Mouse (Mus musculus) CH12.LX (cell line): ENCODE measurements around the gene Pigyl. TPM values are rescaled to one million over a fixed set of nuclear protein-coding genes. Genes with fewer than 3 reads are reported as not detected.

Experiments used
- DNase-seq: peaks from one replicate; pipeline ENCODE4 v3.0.0-alpha.2; 2013; ENCODE audit errors: extremely low read depth
- H3K27ac ChIP-seq: 2 replicates; pipeline ENCODE4 v1.5.1; 2012; ENCODE audit warnings: low read depth, mild to moderate bottlenecking, control low read depth, moderate library complexity; ENCODE audit not compliant: insufficient read depth
- H3K27me3 ChIP-seq: replicated peaks from 2 replicates; pipeline ENCODE3; 2012; ENCODE audit warnings: inconsistent platforms
- H3K36me3 ChIP-seq, 2 experiments: replicated peaks in 1 of 2; 2 replicates each; pipeline versions ENCODE3 to v1.6.1; 2012; ENCODE audit warnings: inconsistent platforms in 1 of 2, low read length in 1 of 2, mild to moderate bottlenecking in 1 of 2, mixed read lengths in 1 of 2, moderate library complexity in 1 of 2; ENCODE audit not compliant: control insufficient read depth in 1 of 2, insufficient read depth in 1 of 2
- H3K4me1 ChIP-seq, 2 experiments: 2 replicates each; pipeline ENCODE4 v1.6.1; 2012; ENCODE audit warnings: inconsistent platforms in 1 of 2, moderate library complexity in 1 of 2; ENCODE audit not compliant: insufficient read depth in 2 of 2, control insufficient read depth in 1 of 2
- H3K4me2 ChIP-seq: 2 replicates; pipeline ENCODE4 v1.6.1; 2012; ENCODE audit warnings: low read depth, mild to moderate bottlenecking, control low read depth; ENCODE audit not compliant: poor library complexity, insufficient read depth, severe bottlenecking
- H3K4me3 ChIP-seq, 3 experiments: fragments of 150-350 bp in 1 of 3; sonication (generic) in 1 of 3; replicated peaks in 1 of 3; 2 replicates each; pipeline versions ENCODE3 to v1.5.1; 2011 to 2012; ENCODE audit warnings: low read depth in 2 of 3, low read length in 2 of 3, mild to moderate bottlenecking in 2 of 3, moderate library complexity in 2 of 3, control low read depth in 1 of 3, improper control_type of control experiment in 1 of 3, inconsistent platforms in 1 of 3, mixed read lengths in 1 of 3; ENCODE audit not compliant: poor library complexity in 1 of 3
- H3K79me2 ChIP-seq: replicated peaks from 2 replicates; pipeline ENCODE4 v1.6.1; 2012; ENCODE audit warnings: mild to moderate bottlenecking, moderate library complexity; ENCODE audit not compliant: control insufficient read depth, poor library complexity, insufficient read depth, severe bottlenecking; ENCODE audit errors: extremely low read depth
- H3K9ac ChIP-seq: 2 replicates; pipeline ENCODE4 v1.6.1; 2012; ENCODE audit warnings: low read depth, mild to moderate bottlenecking, control low read depth, moderate library complexity; ENCODE audit not compliant: insufficient read depth
- H3K9me3 ChIP-seq: replicated peaks from 2 replicates; pipeline ENCODE3; 2012; ENCODE audit warnings: low read length, inconsistent platforms, mixed read lengths
- BHLHE40 ChIP-seq: IDR thresholded peaks from 2 replicates; pipeline ENCODE4 v1.6.1; 2011; ENCODE audit warnings: mild to moderate bottlenecking, low read depth, low read length, improper control_type of control experiment
- CHD1 ChIP-seq: IDR thresholded peaks from 2 replicates; pipeline ENCODE4 v1.6.1; 2012; ENCODE audit warnings: low read depth, low read length, improper control_type of control experiment, inconsistent platforms
- CHD2 ChIP-seq: IDR thresholded peaks from 2 replicates; pipeline ENCODE4 v1.6.1; 2011; ENCODE audit warnings: low read length, improper control_type of control experiment
- E2F4 ChIP-seq: IDR thresholded peaks from 2 replicates; pipeline ENCODE4 v1.6.1; 2011; ENCODE audit warnings: low read depth, low read length, improper control_type of control experiment; ENCODE audit not compliant: insufficient replicate concordance
- ETS1 ChIP-seq: conservative IDR thresholded peaks from 2 replicates; pipeline ENCODE4 v1.6.1; 2012; ENCODE audit warnings: low read depth, mild to moderate bottlenecking, inconsistent platforms, low read length, improper control_type of control experiment, moderate library complexity
- GABPA ChIP-seq: IDR thresholded peaks from 2 replicates; pipeline ENCODE4 v1.6.1; 2012; ENCODE audit warnings: low read depth, low read length, improper control_type of control experiment, inconsistent platforms; ENCODE audit not compliant: insufficient replicate concordance
- HCFC1 ChIP-seq: IDR thresholded peaks from 2 replicates; pipeline ENCODE4 v1.6.1; 2012; ENCODE audit warnings: low read depth, mild to moderate bottlenecking, inconsistent platforms, low read length, improper control_type of control experiment
- IRF4 ChIP-seq: IDR thresholded peaks from 2 replicates; pipeline ENCODE4 v1.6.1; 2014; ENCODE audit warnings: low read depth, mild to moderate bottlenecking, inconsistent platforms, low read length, improper control_type of control experiment
- JUN ChIP-seq: IDR thresholded peaks from 2 replicates; pipeline ENCODE4 v1.6.1; 2011; ENCODE audit warnings: low read depth, mild to moderate bottlenecking, low read length, improper control_type of control experiment, moderate library complexity; ENCODE audit not compliant: insufficient read depth
- JUND ChIP-seq: conservative IDR thresholded peaks from 2 replicates; pipeline ENCODE4 v1.6.1; 2011; ENCODE audit warnings: low read depth, low read length, improper control_type of control experiment
- MAX ChIP-seq: IDR thresholded peaks from 2 replicates; pipeline ENCODE4 v1.6.1; 2011; ENCODE audit warnings: low read length, improper control_type of control experiment
- MAZ ChIP-seq: IDR thresholded peaks from 2 replicates; pipeline ENCODE4 v1.6.1; 2012; ENCODE audit warnings: low read depth, mild to moderate bottlenecking, inconsistent platforms, low read length, improper control_type of control experiment, moderate library complexity
- MEF2A ChIP-seq: IDR thresholded peaks from 2 replicates; pipeline ENCODE4 v1.6.1; 2014; ENCODE audit warnings: low read depth, mild to moderate bottlenecking, inconsistent platforms, low read length, improper control_type of control experiment, borderline replicate concordance
- MXI1 ChIP-seq: IDR thresholded peaks from 2 replicates; pipeline ENCODE4 v1.6.1; 2011; ENCODE audit warnings: mild to moderate bottlenecking, low read depth, low read length, improper control_type of control experiment
- MYC ChIP-seq: IDR thresholded peaks from 2 replicates; pipeline ENCODE4 v1.6.1; 2011; ENCODE audit warnings: low read depth, mild to moderate bottlenecking, improper control_type of control experiment, low read length
- NELFE ChIP-seq: IDR thresholded peaks from 2 replicates; pipeline ENCODE4 v1.6.1; 2011; ENCODE audit warnings: low read depth, low read length, improper control_type of control experiment
- NRF1 ChIP-seq: IDR thresholded peaks from 2 replicates; pipeline ENCODE4 v1.6.1; 2014; ENCODE audit warnings: low read depth, mild to moderate bottlenecking, inconsistent platforms, low read length, improper control_type of control experiment, moderate library complexity
- PAX5 ChIP-seq: IDR thresholded peaks from 2 replicates; pipeline ENCODE4 v1.6.1; 2012; ENCODE audit warnings: low read length, inconsistent platforms, mixed read lengths
- RCOR1 ChIP-seq: conservative IDR thresholded peaks from 2 replicates; pipeline ENCODE4 v1.6.1; 2012; ENCODE audit warnings: low read depth, mild to moderate bottlenecking, inconsistent platforms, low read length, improper control_type of control experiment
- TBP ChIP-seq: conservative IDR thresholded peaks from 2 replicates; pipeline ENCODE4 v1.6.1; 2011; ENCODE audit warnings: low read depth, low read length, improper control_type of control experiment
- TCF12 ChIP-seq: IDR thresholded peaks from 2 replicates; pipeline ENCODE4 v1.6.1; 2014; ENCODE audit warnings: low read depth, mild to moderate bottlenecking, inconsistent platforms, low read length, improper control_type of control experiment
- UBTF ChIP-seq: IDR thresholded peaks from 2 replicates; pipeline ENCODE4 v1.6.1; 2012; ENCODE audit warnings: low read depth, mild to moderate bottlenecking, inconsistent platforms, low read length, improper control_type of control experiment, moderate library complexity
- USF2 ChIP-seq: conservative IDR thresholded peaks from 2 replicates; pipeline ENCODE4 v1.6.1; 2011; ENCODE audit warnings: low read depth, low read length, improper control_type of control experiment
- ZC3H11A ChIP-seq: IDR thresholded peaks from 2 replicates; pipeline ENCODE4 v1.6.1; 2012; ENCODE audit warnings: low read depth, mild to moderate bottlenecking, inconsistent platforms, low read length, improper control_type of control experiment
- ZKSCAN1 ChIP-seq: IDR thresholded peaks from 2 replicates; pipeline ENCODE4 v1.6.1; 2012; ENCODE audit warnings: low read depth, inconsistent platforms, low read length, improper control_type of control experiment, borderline replicate concordance
- dilution Hi-C: fragments of 300-500 bp; cut with MboI; formaldehyde crosslinking; loops from 2 replicates; pipeline ENCODE4 v1.14.3; 2020; ENCODE audit warnings: low sequenced_read_pairs; ENCODE audit not compliant: extremely low pct_unique_long_range_greater_than_20kb, extremely low pct_ligation_motif_present
- in situ Hi-C: fragments of 300-500 bp; cut with MboI; formaldehyde crosslinking; loops from 3 replicates; pipeline ENCODE4 v1.14.3; 2019; ENCODE audit warnings: low sequenced_read_pairs, low pct_ligation_motif_present, low pct_unique_long_range_greater_than_20kb, mixed read lengths
- polyA plus RNA-seq: library from polyadenylated mRNA; unstranded; fragments of >175 nt; gene quantifications from 2 replicates; pipeline ENCODE4 v1.2.1, GENCODE M21; 2012; ENCODE audit warnings: low read depth; ENCODE audit not compliant: insufficient read length
- total RNA-seq, 2 experiments: library from RNA; depleted of rRNA; stranded (reverse); fragments of 300-350 nt in 1 of 2; fragments of >200 nt in 1 of 2; gene quantifications; 2 replicates each; pipeline ENCODE4 v1.2.3; 2012 to 2014

Pigyl gene
- total and polyA plus RNA-seq, 3 experiments: 5.0 to 24.9 (median 22.8) TPM

GRCm38 (mm10) chr9:22161299-22161698, 4.7 kb downstream of the Pigyl start:
- no peak overlapping the region for H3K4me2 ChIP-seq
- H3K9me3 ChIP-seq: peaks cover 4% of the 10 kb centered on the region
- H3K9ac ChIP-seq: no peak overlapping the region
- H3K36me3 ChIP-seq: peaks cover 0 to 8% of the 10 kb centered on the region in 2 experiments
- dilution Hi-C loops (no loop called here), in situ Hi-C loops (no loop called here)
- H3K79me2 ChIP-seq: no peaks in the 10 kb centered on the region
- peaks cover 4 to 11% of the 10 kb centered on the region in 2 experiments for H3K4me1 ChIP-seq
- TF ChIP-seq MAZ: no peak
- TF ChIP-seq TCF12: no peak
- no peak for TF ChIP-seq CHD2
- TF ChIP-seq IRF4: no peak
- DNase-seq: no peak
- no peak overlapping the region for H3K4me3 ChIP-seq
- H3K27ac ChIP-seq: no peak overlapping the region
- peaks cover 2% of the 10 kb centered on the region for H3K27me3 ChIP-seq

GRCm38 (mm10) chr9:22162305-22162704, 5.7 kb downstream of the Pigyl start:
- Histone ChIP-seq H3K27me3 (peaks cover 2% of the 10 kb centered on the region), H3K79me2 (no peaks in the 10 kb centered on the region), H3K4me3 (no peak overlapping the region), H3K4me2 (no peak overlapping the region)
- dilution Hi-C loops: no loop called here
- TF ChIP-seq CHD2: no peak
- no peak for TF ChIP-seq ZKSCAN1
- no peak for TF ChIP-seq USF2
- TF ChIP-seq ETS1: no peak
- TF ChIP-seq ZC3H11A: no peak
- TF ChIP-seq RCOR1: no peak
- TF ChIP-seq GABPA: no peak
- TF ChIP-seq TBP: no peak
- no peak for TF ChIP-seq JUND
- no peak for TF ChIP-seq PAX5
- no peak for TF ChIP-seq HCFC1
- TF ChIP-seq, all 38 proteins: peak for 0
- peaks cover 0 to 8% of the 10 kb centered on the region in 2 experiments for H3K36me3 ChIP-seq
- no peak overlapping the region for H3K27ac ChIP-seq
- peaks cover 13% of the 10 kb centered on the region for H3K9me3 ChIP-seq
- in situ Hi-C loops: no loop called here
- peaks cover 4 to 7% of the 10 kb centered on the region in 2 experiments for H3K4me1 ChIP-seq
- H3K9ac ChIP-seq: no peak overlapping the region
- DNase-seq: no peak

DNA sequence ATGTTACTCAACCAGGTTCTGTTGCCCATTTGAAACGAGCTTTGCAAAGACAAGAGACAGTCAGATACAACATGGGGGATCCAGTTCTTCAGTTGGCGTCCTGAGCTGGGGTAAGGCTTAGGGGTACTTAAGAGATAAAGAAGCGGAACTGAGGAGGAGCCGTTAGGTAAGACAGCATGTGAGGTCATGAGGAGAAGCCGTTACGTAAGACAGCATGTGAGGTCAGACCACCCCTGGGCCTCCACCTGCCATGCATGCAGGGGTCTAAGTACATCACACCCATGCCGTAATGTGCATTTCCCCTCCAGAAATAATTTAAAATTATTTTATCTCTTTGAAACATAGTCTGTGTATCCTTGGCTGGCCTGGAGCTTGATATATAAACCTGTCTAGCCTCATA, 6.3 kb downstream of the Pigyl start:
- Histone ChIP-seq H3K36me3 (peaks cover 0 to 7% of the 10 kb centered on the region in 2 experiments), H3K9ac (no peak overlapping the region), H3K79me2 (no peaks in the 10 kb centered on the region), H3K27ac (no peak overlapping the region), H3K4me2 (no peak overlapping the region), H3K4me1 (0 out of 4 replicates have a peak, but pooled peaks cover 0 to 3% of the 10 kb centered on the region in 2 experiments), H3K27me3 (peaks cover 2% of the 10 kb centered on the region), H3K4me3 (no peak overlapping the region), H3K9me3 (peaks cover 13% of the 10 kb centered on the region)
- DNase-seq: no peak
- in situ Hi-C loops: no loop called here
- no peak for TF ChIP-seq JUN
- no peak for TF ChIP-seq UBTF
- no peak for TF ChIP-seq MAX
- TF ChIP-seq MEF2A: no peak
- no peak for TF ChIP-seq E2F4
- TF ChIP-seq HCFC1: no peak
- no peak for TF ChIP-seq NELFE
- no peak for TF ChIP-seq MXI1
- no peak for TF ChIP-seq ETS1
- no peak for TF ChIP-seq TCF12
- no peak for TF ChIP-seq USF2
- TF ChIP-seq NRF1: no peak
- no peak for TF ChIP-seq CHD1
- no peak for TF ChIP-seq MYC
- no peak for TF ChIP-seq BHLHE40
- dilution Hi-C loops: no loop called here
